ENCODE assay signal across 10 mouse cellular contexts in the genomic region with DNA sequence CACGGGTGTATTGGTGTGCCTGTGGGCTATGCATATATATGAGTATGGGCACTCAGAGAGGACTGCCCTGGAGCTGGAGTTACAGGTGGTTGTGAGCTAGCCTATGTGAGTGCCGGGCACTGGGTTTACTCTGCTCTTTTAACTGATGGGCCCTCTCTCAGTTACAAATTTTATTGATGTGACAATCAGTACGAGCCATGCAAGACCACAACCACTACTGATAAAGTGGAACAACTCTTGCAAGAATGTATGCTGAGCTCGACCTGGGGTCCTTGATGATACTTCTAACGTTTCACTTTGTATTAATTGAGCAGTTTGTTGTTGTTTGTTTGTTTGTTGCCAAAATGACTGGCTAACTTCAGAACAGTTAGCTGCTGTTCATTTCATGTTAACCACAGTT.
"Had no signal": no experiment of that assay in that cellular context is flagged by ENCODE, and none has a peak within 500 bp of the region (broad histone marks: within the 10 kb centered on the region; RNA-seq: fewer than 3 reads in every experiment).

No protein-coding gene starts in this region.

- H3K4me3 ChIP-seq: kidney, embryonic 15.5 days; limb, embryonic 15.5 days; liver, embryonic 12.5 days; lung, embryonic 15.5 days; midbrain, embryonic 10.5 days; midbrain, embryonic 15.5 days; stomach, embryonic 15.5 days had no signal

- H3K9ac ChIP-seq: kidney, embryonic 15.5 days; limb, embryonic 15.5 days; liver, embryonic 12.5 days; lung, embryonic 15.5 days; midbrain, embryonic 15.5 days; stomach, embryonic 15.5 days had no signal

- H3K27ac ChIP-seq: kidney, embryonic 15.5 days; limb, embryonic 15.5 days; liver, embryonic 12.5 days; midbrain, embryonic 15.5 days had no signal

- H3K36me3 ChIP-seq: midbrain, embryonic 15.5 days had no signal

- DNase-seq: kidney, adult 2 months; kidney, postnatal 14 days; thymus, postnatal 4 days had no signal

- H3K27me3 ChIP-seq: kidney, embryonic 15.5 days; limb, embryonic 15.5 days; liver, embryonic 12.5 days; lung, embryonic 15.5 days; midbrain, embryonic 15.5 days; stomach, embryonic 15.5 days had no signal

- H3K9me3 ChIP-seq: kidney, embryonic 15.5 days; limb, embryonic 15.5 days; liver, embryonic 12.5 days; lung, embryonic 15.5 days; midbrain, embryonic 10.5 days; midbrain, embryonic 15.5 days; stomach, embryonic 15.5 days had no signal

- H3K4me2 ChIP-seq: kidney, embryonic 15.5 days; limb, embryonic 15.5 days; liver, embryonic 12.5 days; lung, embryonic 15.5 days; midbrain, embryonic 15.5 days had no signal

- ATAC-seq: liver, embryonic 12.5 days; midbrain, embryonic 15.5 days had no signal
